In genomic region chr11:98764746-98765145, GRCm38 (mm10) we compare ENCODE assay signal across 16 mouse cellular contexts. TPM values are rescaled to one million over a fixed set of nuclear protein-coding genes. Genes with fewer than 3 reads are reported as not detected.
A peak's percentile ranks its signal among the peaks of the same experiment; 100 is the strongest.
DNase-seq lines count a peak whose midpoint lies in the region; ATAC-seq and TF ChIP-seq lines count a peak whose summit lies in the region.
"Had no signal": no experiment of that assay in that cellular context is flagged by ENCODE, and none has a peak within 500 bp of the region (broad histone marks: within the 10 kb centered on the region; RNA-seq: fewer than 3 reads in every experiment).

No protein-coding gene starts in this region.

- TF ChIP-seq POLR2A in ES-Bruce4 (IDR thresholded peaks at IDR 0.05; ENCODE audit: insufficient read depth, low read length): no peak

- peaks cover 60% of the 10 kb centered on the region for H3K36me3 ChIP-seq in heart, embryonic 15.5 days
- peaks cover 23% of the 10 kb centered on the region for H3K36me3 ChIP-seq in E14TG2a.4 (ENCODE audit: insufficient read depth, low read length)
- H3K36me3 ChIP-seq in ES-Bruce4 (ENCODE audit: control insufficient read depth, insufficient read depth, low read length, poor library complexity, severe bottlenecking): peaks cover 4% of the 10 kb centered on the region; the same call in 1 of the 2 replicates

- H3K4me2 ChIP-seq in heart, embryonic 15.5 days: no peak overlapping the region

- no peak for TF ChIP-seq CTCF in layer of hippocampus, adult 2 months (conservative IDR thresholded peaks at IDR 0.05)
- TF ChIP-seq CTCF in E14TG2a.4 (conservative IDR thresholded peaks at IDR 0.05; ENCODE audit: low read length) (no peak), ES-Bruce4 (IDR thresholded peaks at IDR 0.05; ENCODE audit: low read depth, low read length) (no peak)

- peak overlapping the region; percentile 95 for H3K27ac ChIP-seq in heart, embryonic 15.5 days
- peak overlapping the region; percentile 74; the same call in 1 of the 2 replicates for H3K27ac ChIP-seq in layer of hippocampus, adult 2 months
- no peak overlapping the region for H3K27ac ChIP-seq in ES-Bruce4 (ENCODE audit: insufficient read depth, low read length)

- no peak overlapping the region for H3K4me3 ChIP-seq in heart, embryonic 15.5 days
- H3K4me3 ChIP-seq in layer of hippocampus, adult 2 months: no peak overlapping the region
- peak overlapping the region; percentile 78 for H3K4me3 ChIP-seq in E14TG2a.4 (replicated peaks; ENCODE audit: low read length)
- no peak overlapping the region for H3K4me3 ChIP-seq in ES-Bruce4 (ENCODE audit: low read depth, low read length)
- H3K4me3 ChIP-seq: erythroblast, embryonic 14.5 days had no signal

- DNase-seq in heart, adult 18-20 months: no peak
- DNase-seq in layer of hippocampus, adult 2 months (ENCODE audit: low spot score in 2 of 2): peak in 1 of 2 experiments; percentile 9
- DNase-seq in layer of hippocampus, postnatal 25 days (ENCODE audit: extremely low spot score in 1 of 2, low spot score in 1 of 2): no peak
- no peak for DNase-seq in spleen, adult 12 weeks (ENCODE audit: low spot score)
- DNase-seq: adrenal gland, postnatal 36 days; embryo, embryonic 11 days; lung, adult 18-20 months; retina, postnatal 1 day; thymus, adult 2 months had no signal

- H3K27me3 ChIP-seq in heart, embryonic 15.5 days: no peaks in the 10 kb centered on the region
- H3K27me3 ChIP-seq in E14TG2a.4 (ENCODE audit: insufficient read depth, low read length) (peaks cover 5% of the 10 kb centered on the region; the same call in 1 of the 2 replicates), ES-Bruce4 (ENCODE audit: control insufficient read depth, insufficient read depth, low read length, poor library complexity, severe bottlenecking) (no peaks in the 10 kb centered on the region)

- no peak overlapping the region for H3K9ac ChIP-seq in heart, embryonic 15.5 days
- H3K9ac ChIP-seq in ES-Bruce4 (ENCODE audit: low read depth, poor library complexity, severe bottlenecking): peak overlapping the region; percentile 29

- peaks cover 67% of the 10 kb centered on the region for H3K4me1 ChIP-seq in heart, embryonic 15.5 days (replicated peaks)
- H3K4me1 ChIP-seq in E14TG2a.4 (replicated peaks; ENCODE audit: low read depth, low read length): peaks cover 80% of the 10 kb centered on the region
- H3K4me1 ChIP-seq in ES-Bruce4 (ENCODE audit: control insufficient read depth, insufficient read depth, low read length): peaks cover 2% of the 10 kb centered on the region

- ATAC-seq in heart, embryonic 15.5 days (replicated peaks; ENCODE audit: insufficient number of reproducible peaks, insufficient read depth, low FRiP score, low read depth): no peak
- ATAC-seq: CD4-positive, CD25-positive, alpha-beta regulatory T cell, adult 4 months; intestine, postnatal 0 days had no signal

- no peaks in the 10 kb centered on the region for H3K9me3 ChIP-seq in heart, embryonic 15.5 days (replicated peaks)
- H3K9me3 ChIP-seq in E14TG2a.4 (ENCODE audit: low read length) (peaks cover 4% of the 10 kb centered on the region; the same call in 1 of the 2 replicates), ES-Bruce4 (replicated peaks; ENCODE audit: control insufficient read depth, insufficient read depth, low read length, poor library complexity, severe bottlenecking) (no peaks in the 10 kb centered on the region)
- H3K9me3 ChIP-seq: limb, embryonic 10.5 days had no signal

- no peak for TF ChIP-seq EP300 in ES-Bruce4 (IDR thresholded peaks at IDR 0.05; ENCODE audit: insufficient read depth, low read depth, low read length)

RNA-seq across cellular contexts. Expression of gene Nr1d1, which starts 10.4 kb away (rescaled TPM):
- 7.0 and 7.5 TPM in 2 replicates for polyA plus RNA-seq in heart, embryonic 15.5 days (2015; fragmentation: Nextera tagmentation; extraction: Ambion mirVana)
- total RNA-seq in heart, adult 18-20 months (2021): 10 to 100 TPM; 54.2 to 67.6 TPM
- 10 to 100 TPM; 93.2 to 94.0 TPM for total RNA-seq in layer of hippocampus, adult 2 months (2021)
- total RNA-seq in layer of hippocampus, postnatal 25 days (2021): 10 to 100 TPM; 78.1 to 92.2 TPM
- 7.4 and 7.5 TPM in 2 replicates for polyA plus RNA-seq in ES-Bruce4 (2011; ENCODE audit: insufficient read depth, insufficient read length, low read depth, missing spikeins)

RNA-seq across cellular contexts. Expression of gene Thra, which starts 24.3 kb away (rescaled TPM):
- 34.8 and 39.5 TPM in 2 replicates for polyA plus RNA-seq in heart, embryonic 15.5 days (2015; fragmentation: Nextera tagmentation; extraction: Ambion mirVana)
- 100 to 1,000 TPM in 1 of 2 experiments, 10 to 100 TPM in 1; 99.7 to 103 TPM for total RNA-seq in heart, adult 18-20 months (2021)
- 1,000 to 10,000 TPM in 1 of 2 experiments, 100 to 1,000 TPM in 1; 996 to 1,082 TPM for total RNA-seq in layer of hippocampus, adult 2 months (2021)
- total RNA-seq in layer of hippocampus, postnatal 25 days (2021): 1,000 to 10,000 TPM; 1,027 to 1,094 TPM
- 20.7 and 24.6 TPM in 2 replicates for polyA plus RNA-seq in ES-Bruce4 (2011; ENCODE audit: insufficient read depth, insufficient read length, low read depth, missing spikeins)

RNA-seq across cellular contexts. Expression of gene Msl1, which starts 30.6 kb away (rescaled TPM):
- 15.5 and 17.2 TPM in 2 replicates for polyA plus RNA-seq in heart, embryonic 15.5 days (2015; fragmentation: Nextera tagmentation; extraction: Ambion mirVana)
- total RNA-seq in heart, adult 18-20 months (2021): 10 to 100 TPM; 71.7 to 73.3 TPM
- 100 to 1,000 TPM; 168 to 178 TPM for total RNA-seq in layer of hippocampus, adult 2 months (2021)
- total RNA-seq in layer of hippocampus, postnatal 25 days (2021): 100 to 1,000 TPM; 170 to 176 TPM
- 68.7 and 69.1 TPM in 2 replicates for polyA plus RNA-seq in ES-Bruce4 (2011; ENCODE audit: insufficient read depth, insufficient read length, low read depth, missing spikeins)

RNA-seq across cellular contexts. Expression of gene Med24, which starts 35.5 kb away (rescaled TPM):
- 33.5 and 43.0 TPM in 2 replicates for polyA plus RNA-seq in heart, embryonic 15.5 days (2015; fragmentation: Nextera tagmentation; extraction: Ambion mirVana)
- total RNA-seq in heart, adult 18-20 months (2021): 10 to 100 TPM; 42.0 to 44.2 TPM
- 100 to 1,000 TPM; 146 to 148 TPM for total RNA-seq in layer of hippocampus, adult 2 months (2021)
- 100 to 1,000 TPM; 118 to 130 TPM for total RNA-seq in layer of hippocampus, postnatal 25 days (2021)
- polyA plus RNA-seq in ES-Bruce4 (2011; ENCODE audit: insufficient read depth, insufficient read length, low read depth, missing spikeins): 83.5 and 85.8 TPM in 2 replicates

RNA-seq across cellular contexts. Expression of gene Casc3, which starts 40.0 kb away (rescaled TPM):
- polyA plus RNA-seq in heart, embryonic 15.5 days (2015; fragmentation: Nextera tagmentation; extraction: Ambion mirVana): 21.3 and 27.6 TPM in 2 replicates
- 10 to 100 TPM; 17.2 to 19.3 TPM for total RNA-seq in heart, adult 18-20 months (2021)
- 10 to 100 TPM; 61.0 to 62.1 TPM for total RNA-seq in layer of hippocampus, adult 2 months (2021)
- 10 to 100 TPM; 53.3 to 60.6 TPM for total RNA-seq in layer of hippocampus, postnatal 25 days (2021)
- 55.0 and 57.7 TPM in 2 replicates for polyA plus RNA-seq in ES-Bruce4 (2011; ENCODE audit: insufficient read depth, insufficient read length, low read depth, missing spikeins)

Comparison
In these comparisons a context has a peak if more than half of its experiments do, and no peak if none do; other contexts are left out.
1. RNA of gene Thra, which starts 24.3 kb away (total RNA-seq): 1,027 to 1,094 TPM in layer of hippocampus, postnatal 25 days and 996 to 1,082 TPM in layer of hippocampus, adult 2 months; 99.7 to 103 TPM in heart, adult 18-20 months; every median in the first group is over 4 times any median in the second.